Mouse (Mus musculus) liver, postnatal 0 days (tissue): ENCODE data around the gene Gdf9. TPM values are rescaled to one million over a fixed set of nuclear protein-coding genes. Genes with fewer than 3 reads are reported as not detected.

ENCODE experiments used
- ATAC-seq: fragments of 200-750 bp; cut with Nextera tagmentation; 2 replicates; pipeline ENCODE4 v1.8.0; 2017; ENCODE audit warnings: mild to moderate bottlenecking, moderate library complexity
- DNase-seq: peaks from one replicate; pipeline ENCODE4 v3.0.0-alpha.2; 2016
- H3K27ac ChIP-seq: fragments of 300-500 bp; sonication (generic); 2 replicates; pipeline ENCODE4 v1.5.1; 2014; ENCODE audit warnings: antibody characterized with exemption, moderate library complexity, mild to moderate bottlenecking, low read depth
- H3K27me3 ChIP-seq: fragments of 300-500 bp; sonication (generic); 2 replicates; pipeline ENCODE4 v1.6.1; 2014; ENCODE audit warnings: low read length, control low read depth, mixed read lengths; ENCODE audit not compliant: insufficient read depth
- H3K36me3 ChIP-seq: fragments of 300-500 bp; sonication (generic); replicated peaks from 2 replicates; pipeline ENCODE4 v1.6.1; 2014; ENCODE audit warnings: mild to moderate bottlenecking, control low read depth, low read length, moderate library complexity, mixed read lengths; ENCODE audit not compliant: insufficient read depth
- H3K4me1 ChIP-seq: fragments of 300-500 bp; sonication (generic); 2 replicates; pipeline ENCODE4 v1.6.1; 2014; ENCODE audit warnings: antibody characterized with exemption, mild to moderate bottlenecking, control low read depth; ENCODE audit not compliant: insufficient read depth
- H3K4me2 ChIP-seq: fragments of 300-500 bp; sonication (generic); 2 replicates; pipeline ENCODE4 v1.6.1; 2014; ENCODE audit warnings: low read depth, mild to moderate bottlenecking, low read length, moderate library complexity, mixed read lengths
- H3K4me3 ChIP-seq: fragments of 300-500 bp; sonication (generic); 2 replicates; pipeline ENCODE4 v1.5.1; 2014; ENCODE audit warnings: low read depth, low read length
- H3K9ac ChIP-seq: fragments of 300-500 bp; sonication (generic); replicated peaks from 2 replicates; pipeline ENCODE4 v1.6.1; 2014; ENCODE audit warnings: mild to moderate bottlenecking, moderate library complexity
- H3K9me3 ChIP-seq: fragments of 300-500 bp; sonication (generic); 2 replicates; pipeline ENCODE4 v1.6.1; 2016; ENCODE audit warnings: mild to moderate bottlenecking, control low read depth, low read length, mixed read lengths
- CTCF ChIP-seq: sonication (generic); IDR thresholded peaks from 2 replicates; pipeline ENCODE4 v1.5.1; 2016; ENCODE audit warnings: antibody characterized with exemption, low read depth
- EP300 ChIP-seq: IDR thresholded peaks from 2 replicates; pipeline ENCODE4 v1.6.1; 2016; ENCODE audit warnings: antibody characterized with exemption, low read depth, mild to moderate bottlenecking
- WGBS: fragments of 180-500 bp; shearing (Covaris S2); extraction: QIAGEN DNeasy Blood & Tissue Kit; methylation state at CpG from one replicate; pipeline ENCODE4 v1.1.7; 2014; ENCODE audit not compliant: insufficient replicate concordance; 5-methylcytosine and 5-hydroxymethylcytosine counted together
- polyA plus RNA-seq: library from polyadenylated mRNA; unstranded; fragments of >200 nt; fragmentation: Nextera tagmentation; extraction: Ambion mirVana; gene quantifications from 2 replicates; pipeline ENCODE4 v1.2.1, GENCODE M21; 2015

Gene Gdf9
- polyA plus RNA-seq, 1 experiment from 2014 or later = 0.15 TPM

DNA sequence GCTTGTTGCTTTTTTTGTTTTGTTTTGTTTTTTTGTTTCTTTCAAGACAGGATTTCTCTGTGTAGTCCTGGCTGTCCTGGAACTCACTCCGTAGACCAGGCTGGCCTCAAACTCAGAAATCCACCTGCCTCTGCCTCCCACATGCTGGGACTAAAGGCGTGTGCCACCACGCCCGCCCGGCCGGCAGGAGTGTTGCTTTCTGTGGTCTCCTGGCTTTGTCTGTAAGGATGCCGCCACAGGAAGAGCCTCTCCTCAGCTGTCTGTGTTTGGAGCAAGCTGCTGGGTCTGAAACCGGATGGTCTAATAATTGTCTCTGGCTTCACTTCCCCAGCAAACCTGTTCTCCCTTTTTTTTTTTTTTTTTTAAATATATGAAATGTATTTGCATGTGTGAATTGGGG is 4.7 kb downstream of the Gdf9 start:
- DNase-seq = no peak
- Histone ChIP-seq H3K36me3 (no peaks in the 10 kb centered on the region), H3K4me1 (peaks cover 22% of the 10 kb centered on the region), H3K27ac (no peak overlapping the region), H3K4me2 (no peak overlapping the region), H3K27me3 (no peaks in the 10 kb centered on the region), H3K9me3 (no peaks in the 10 kb centered on the region), H3K4me3 (no peak overlapping the region), H3K9ac (no peak overlapping the region)
- ATAC-seq = no peak
- TF ChIP-seq CTCF (no peak), EP300 (no peak)
- 60% methylated on average over 8 of the region's 8 CpGs for WGBS

DNA sequence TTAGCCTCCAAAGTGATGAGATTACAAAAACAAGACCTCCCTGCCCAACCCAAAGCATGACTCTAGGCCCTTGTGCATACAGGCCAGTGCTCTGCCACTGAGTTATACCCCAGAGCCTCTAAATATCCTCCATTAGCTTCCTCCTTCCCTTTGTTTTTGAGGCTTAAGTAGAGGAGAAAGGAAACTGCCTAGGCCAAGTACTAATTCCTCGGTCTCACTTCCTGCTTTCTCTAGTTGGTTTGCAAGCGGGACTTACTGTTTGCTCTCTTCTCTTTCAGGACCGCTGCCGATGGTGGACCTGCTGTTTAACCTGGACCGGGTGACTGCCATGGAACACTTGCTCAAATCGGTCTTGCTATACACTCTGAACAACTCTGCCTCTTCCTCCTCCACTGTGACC is 5.5 kb downstream of the Gdf9 start:
- Histone ChIP-seq H3K4me2 (no peak overlapping the region), H3K27ac (no peak overlapping the region), H3K9me3 (no peaks in the 10 kb centered on the region), H3K36me3 (no peaks in the 10 kb centered on the region), H3K9ac (no peak overlapping the region), H3K4me1 (peaks cover 20% of the 10 kb centered on the region), H3K4me3 (no peak overlapping the region), H3K27me3 (no peaks in the 10 kb centered on the region)
- ATAC-seq = no peak
- 65% methylated on average over 6 of the region's 6 CpGs for WGBS
- no peak for DNase-seq
- no peak for TF ChIP-seq CTCF
- no peak for TF ChIP-seq EP300

DNA sequence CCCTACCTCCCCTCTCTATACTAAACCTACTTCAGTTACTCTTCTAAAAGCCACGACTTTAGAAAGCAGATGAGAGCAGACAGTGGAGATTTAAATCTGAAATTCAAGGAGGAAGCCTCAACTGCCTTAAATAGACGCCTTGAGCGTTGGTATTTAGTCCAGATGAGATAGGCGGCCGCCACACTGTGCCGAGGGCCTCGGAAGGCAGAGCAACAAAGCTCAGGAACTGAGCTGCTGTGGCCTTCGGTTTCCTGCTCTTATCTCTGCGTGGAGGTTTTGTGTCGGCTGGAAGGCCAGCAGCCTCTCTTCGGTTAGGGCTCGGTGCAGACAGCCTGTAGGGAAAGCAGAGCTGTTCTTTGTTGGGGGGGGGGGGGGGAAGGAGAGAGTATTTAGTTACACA is 11.1 kb downstream of the Gdf9 start:
- Histone ChIP-seq H3K27ac (0 out of 2 replicates have a peak overlapping the region, but pooled peaks have one; percentile 31), H3K36me3 (no peaks in the 10 kb centered on the region), H3K4me1 (peaks cover 4% of the 10 kb centered on the region; the same call in 1 of the 2 replicates), H3K9me3 (no peaks in the 10 kb centered on the region), H3K27me3 (no peaks in the 10 kb centered on the region), H3K4me3 (no peak overlapping the region), H3K9ac (no peak overlapping the region), H3K4me2 (peak overlapping the region; percentile 24)
- 5% methylated on average over 12 of the region's 12 CpGs for WGBS
- ATAC-seq = no peak
- no peak for DNase-seq
- TF ChIP-seq EP300 (no peak), CTCF (no peak)

DNA sequence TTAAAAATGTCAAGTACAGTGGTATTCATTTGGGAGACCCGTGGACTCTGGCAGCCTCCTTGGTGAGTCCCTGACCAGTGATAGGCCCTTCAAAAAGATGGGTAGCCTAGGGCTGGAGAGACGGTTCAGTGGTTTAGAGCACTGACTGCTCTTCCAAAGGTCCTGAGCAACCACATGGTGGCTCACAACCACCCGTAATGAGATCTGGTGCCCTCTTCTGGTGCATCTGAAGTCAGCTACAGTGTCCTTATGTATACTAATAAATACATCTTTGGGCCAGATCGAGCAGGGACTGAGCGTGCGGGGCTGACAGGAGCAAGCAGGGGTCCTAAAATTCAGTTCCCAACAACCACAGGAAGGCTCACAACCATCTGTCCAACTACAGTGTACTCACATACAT is 13.0 kb downstream of the Gdf9 start:
- TF ChIP-seq CTCF (peak; percentile 82), EP300 (no peak)
- DNase-seq = no peak
- Histone ChIP-seq H3K27me3 (no peaks in the 10 kb centered on the region), H3K9ac (no peak overlapping the region), H3K36me3 (no peaks in the 10 kb centered on the region), H3K4me3 (no peak overlapping the region), H3K27ac (no peak overlapping the region), H3K4me2 (no peak overlapping the region), H3K9me3 (no peaks in the 10 kb centered on the region), H3K4me1 (peaks cover 6% of the 10 kb centered on the region; the same call in 1 of the 2 replicates)
- no peak for ATAC-seq
- 22% methylated on average over 6 of the region's 6 CpGs for WGBS

DNA sequence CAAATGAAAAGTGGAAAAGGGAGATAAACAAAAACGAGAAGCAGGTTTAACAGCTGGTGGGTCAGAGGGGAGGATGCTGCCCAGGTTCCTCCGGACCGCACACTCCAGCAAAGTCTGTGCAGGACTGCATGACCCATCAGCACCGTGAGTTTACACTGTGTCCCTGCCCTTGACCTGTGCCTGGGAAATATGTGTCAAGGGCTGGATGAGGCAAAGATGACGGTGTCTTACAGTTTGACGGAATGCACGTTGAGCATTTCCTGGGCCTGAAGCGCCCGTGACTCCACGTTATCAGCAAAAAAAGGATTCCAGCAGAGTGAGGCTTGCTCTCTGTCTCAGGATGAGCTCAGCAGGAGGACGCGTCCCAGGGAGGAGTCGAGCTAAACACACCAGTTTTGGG is 14.7 kb downstream of the Gdf9 start:
- H3K27ac ChIP-seq = peak overlapping the region; percentile 67
- H3K9me3 ChIP-seq = no peaks in the 10 kb centered on the region
- no peak overlapping the region for H3K4me2 ChIP-seq
- peaks cover 19% of the 10 kb centered on the region for H3K4me1 ChIP-seq
- no peaks in the 10 kb centered on the region for H3K36me3 ChIP-seq
- no peak overlapping the region for H3K9ac ChIP-seq
- ATAC-seq (peak; percentile 16; the same call in 1 of the 2 replicates), DNase-seq (no peak)
- TF ChIP-seq EP300 (no peak), CTCF (no peak)
- 52% methylated on average over 13 of the region's 13 CpGs for WGBS
- H3K27me3 ChIP-seq = no peaks in the 10 kb centered on the region
- no peak overlapping the region for H3K4me3 ChIP-seq

DNA sequence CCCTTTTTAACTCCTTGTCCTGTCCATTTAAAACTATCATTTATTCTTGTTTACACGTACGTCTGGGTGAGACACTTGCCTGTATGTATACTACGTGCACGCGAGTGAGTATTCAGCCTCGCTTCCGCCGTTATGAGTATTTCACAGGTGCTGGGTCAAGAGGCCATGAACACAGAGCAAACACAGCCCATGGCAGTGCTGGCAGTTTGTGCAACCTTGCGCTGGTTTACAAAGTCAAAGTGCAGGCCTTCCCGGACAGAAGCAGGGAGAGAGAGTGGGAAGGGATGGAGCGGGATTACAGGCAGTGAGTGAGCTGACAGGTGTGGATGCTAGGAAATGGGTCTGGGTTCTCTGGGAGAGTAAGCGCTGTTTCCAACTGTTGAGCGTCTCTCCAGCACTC is 15.4 kb downstream of the Gdf9 start:
- DNase-seq (peak; percentile 61), ATAC-seq (peak; percentile 81)
- Histone ChIP-seq H3K4me1 (peaks cover 23% of the 10 kb centered on the region), H3K4me3 (no peak overlapping the region), H3K27me3 (no peaks in the 10 kb centered on the region), H3K27ac (peak overlapping the region; percentile 67), H3K9ac (no peak overlapping the region), H3K36me3 (no peaks in the 10 kb centered on the region), H3K4me2 (no peak overlapping the region), H3K9me3 (no peaks in the 10 kb centered on the region)
- TF ChIP-seq EP300 = no peak
- 68% methylated on average over 13 of the region's 13 CpGs for WGBS

DNA sequence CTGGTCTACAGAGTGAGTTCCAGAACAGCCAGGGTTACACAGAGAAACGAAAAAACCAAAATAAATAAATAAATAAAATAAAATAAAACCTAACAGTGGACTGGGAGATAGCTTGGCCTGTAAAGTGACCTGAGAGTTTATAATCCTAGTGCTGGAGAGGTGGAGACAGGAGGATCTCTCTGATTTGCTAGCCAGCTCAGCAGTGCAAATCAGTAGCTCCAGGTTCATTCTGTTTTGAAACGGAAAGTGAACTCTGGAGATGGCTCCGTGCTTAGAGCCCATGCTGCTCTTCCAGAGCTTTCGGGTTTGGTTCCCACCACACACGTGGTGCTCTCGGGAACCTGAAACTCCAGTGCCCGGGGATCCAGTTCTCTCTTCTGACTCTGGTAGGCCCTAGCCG is 17.2 kb downstream of the Gdf9 start:
- no peak overlapping the region for H3K4me2 ChIP-seq
- no peak for TF ChIP-seq CTCF
- no peak for TF ChIP-seq EP300
- WGBS = 85% methylated on average over 8 of the region's 8 CpGs
- peak overlapping the region; percentile 83 for H3K27ac ChIP-seq
- H3K4me1 ChIP-seq = peaks cover 26% of the 10 kb centered on the region
- no peak overlapping the region for H3K4me3 ChIP-seq
- no peaks in the 10 kb centered on the region for H3K36me3 ChIP-seq
- DNase-seq (no peak), ATAC-seq (peak; percentile 64)
- H3K9ac ChIP-seq = no peak overlapping the region
- H3K27me3 ChIP-seq = no peaks in the 10 kb centered on the region
- no peaks in the 10 kb centered on the region for H3K9me3 ChIP-seq
